Mouse (Mus musculus) testis, adult 2 months (tissue): Measurements from ENCODE around the gene Tmem120b. TPM values are rescaled to one million over a fixed set of nuclear protein-coding genes. Genes with fewer than 3 reads are reported as not detected.

Experiments
- H3K27ac ChIP-seq: fragments of 200-500 bp; 2 replicates; pipeline ENCODE4 v1.5.1; 2012; ENCODE audit warnings: low read depth, low read length; ENCODE audit not compliant: control insufficient read depth, insufficient read depth
- H3K27me3 ChIP-seq: fragments of 200-500 bp; 2 replicates; pipeline ENCODE4 v1.6.1; 2012; ENCODE audit warnings: mild to moderate bottlenecking, low read length, moderate library complexity; ENCODE audit not compliant: control insufficient read depth, insufficient read depth
- H3K36me3 ChIP-seq: fragments of 200-500 bp; 2 replicates; pipeline ENCODE4 v1.6.1; 2012; ENCODE audit warnings: mild to moderate bottlenecking, low read length; ENCODE audit not compliant: control insufficient read depth, insufficient read depth
- H3K4me1 ChIP-seq: fragments of 200-500 bp; 2 replicates; pipeline ENCODE4 v1.6.1; 2012; ENCODE audit warnings: low read length; ENCODE audit not compliant: control insufficient read depth, insufficient read depth
- H3K4me3 ChIP-seq: fragments of 200-500 bp; 2 replicates; pipeline ENCODE4 v1.5.1; 2012; ENCODE audit warnings: low read depth, mild to moderate bottlenecking, low read length, moderate library complexity, mixed read lengths; ENCODE audit not compliant: control insufficient read depth
- CTCF ChIP-seq: fragments of 200-500 bp; IDR thresholded peaks from 2 replicates; pipeline ENCODE4 v1.5.1; 2012; ENCODE audit warnings: low read depth, mild to moderate bottlenecking, inconsistent platforms, low read length, moderate library complexity; ENCODE audit not compliant: control insufficient read depth, insufficient read depth, insufficient replicate concordance
- POLR2A ChIP-seq: fragments of 200-500 bp; IDR thresholded peaks from 2 replicates; pipeline ENCODE4 v1.6.1; 2012; ENCODE audit warnings: low read depth, mild to moderate bottlenecking, inconsistent platforms, low read length, moderate library complexity; ENCODE audit not compliant: control insufficient read depth
- polyA plus RNA-seq: library from polyadenylated mRNA; depleted of rRNA; stranded (reverse); fragments of >200 nt; gene quantifications from 2 replicates; pipeline ENCODE4 v1.2.3, GENCODE M21; 2012

Gene Tmem120b
- polyA plus RNA-seq, 1 experiment = 1.2 TPM

DNA sequence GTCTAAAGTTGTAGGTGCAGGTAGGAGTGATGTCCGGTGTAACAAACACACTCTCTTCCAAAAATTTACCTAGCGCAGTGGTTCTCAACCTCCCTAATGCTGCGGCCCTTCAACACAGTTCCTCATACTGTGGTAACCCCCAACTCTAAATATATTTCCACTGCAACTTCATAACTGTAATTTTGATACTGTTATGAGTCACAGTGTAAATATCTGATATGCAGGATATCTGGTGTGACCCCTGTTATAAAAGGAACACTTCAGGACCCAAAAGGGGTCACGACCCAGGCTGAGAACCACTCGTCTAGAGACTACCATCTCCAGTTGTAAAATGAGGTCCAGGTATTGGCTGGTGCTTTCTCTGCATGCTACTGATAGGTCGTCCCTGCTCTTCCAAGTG, 56.9 kb downstream of the Tmem120b start:
- H3K27me3 ChIP-seq = no peaks in the 10 kb centered on the region
- H3K27ac ChIP-seq = no peak overlapping the region
- no peaks in the 10 kb centered on the region for H3K36me3 ChIP-seq
- TF ChIP-seq CTCF (no peak), POLR2A (no peak)
- H3K4me3 ChIP-seq = no peak overlapping the region
- H3K4me1 ChIP-seq = no peaks in the 10 kb centered on the region

GRCm38 (mm10) chr5:123125638-123126406, 57.6 kb downstream of the Tmem120b start:
- H3K36me3 ChIP-seq = no peaks in the 10 kb centered on the region
- no peaks in the 10 kb centered on the region for H3K4me1 ChIP-seq
- H3K27ac ChIP-seq = no peak overlapping the region
- H3K4me3 ChIP-seq = no peak overlapping the region
- H3K27me3 ChIP-seq = no peaks in the 10 kb centered on the region
- no peak for TF ChIP-seq POLR2A
- no peak for TF ChIP-seq CTCF

DNA sequence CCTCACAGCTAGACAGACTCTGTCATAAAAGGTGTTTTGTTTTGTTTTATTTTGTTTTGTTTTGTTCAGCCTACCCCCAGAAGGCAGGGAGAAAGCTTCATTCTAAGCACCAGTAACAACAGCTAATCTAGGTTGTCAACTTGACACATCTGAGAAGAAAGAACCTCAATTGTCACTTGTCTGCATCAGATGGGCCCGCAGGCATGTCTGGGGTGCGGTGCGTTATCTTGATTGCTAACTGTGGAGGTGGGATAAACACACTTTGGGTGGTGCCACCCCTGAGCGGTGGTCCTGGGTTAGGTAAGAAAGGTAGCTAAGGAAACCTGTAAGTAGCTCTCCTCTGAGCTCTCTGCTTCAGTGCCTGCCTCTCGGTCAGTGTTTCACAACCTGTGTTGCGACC, 58.8 kb downstream of the Tmem120b start:
- TF ChIP-seq CTCF = no peak
- TF ChIP-seq POLR2A = no peak
- Histone ChIP-seq H3K27me3 (no peaks in the 10 kb centered on the region), H3K27ac (no peak overlapping the region), H3K4me3 (no peak overlapping the region), H3K4me1 (peaks cover 4% of the 10 kb centered on the region), H3K36me3 (no peaks in the 10 kb centered on the region)

DNA sequence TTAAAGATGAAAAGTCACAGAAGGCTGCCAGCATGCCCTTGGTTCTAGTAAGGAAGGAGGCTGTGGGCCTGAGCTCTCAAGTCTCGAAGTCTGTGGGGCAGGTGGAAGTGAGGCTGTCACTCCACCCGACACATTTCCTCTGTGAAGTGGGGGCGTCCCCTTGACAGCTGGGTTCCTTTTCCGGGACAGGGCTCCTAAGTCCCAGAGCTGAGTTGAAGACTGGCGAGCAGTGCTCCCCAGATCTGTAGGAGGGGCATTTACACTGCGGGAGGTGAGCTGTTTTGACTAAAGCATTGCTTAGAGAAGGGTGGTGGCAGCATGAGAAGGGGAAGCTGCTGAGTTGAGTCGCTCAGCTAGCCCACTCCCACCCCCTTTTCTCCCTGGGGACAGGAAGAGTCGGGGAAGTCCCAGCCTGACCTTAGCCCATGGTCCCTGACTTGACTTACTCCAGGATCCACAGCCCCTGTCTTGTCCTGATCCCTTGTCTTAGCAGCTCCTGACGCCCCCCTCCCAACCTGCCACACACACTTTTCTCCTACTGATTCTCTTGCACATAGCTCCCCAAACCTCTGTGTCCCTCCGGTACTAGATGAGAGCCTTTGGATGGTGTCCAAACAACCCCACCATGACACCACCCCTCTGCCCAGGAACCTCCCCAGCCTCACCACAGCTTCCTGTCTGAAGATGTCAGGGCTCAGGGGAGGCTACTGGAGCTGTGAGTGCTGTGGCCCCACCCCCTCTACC, 60.4 kb downstream of the Tmem120b start:
- Histone ChIP-seq H3K4me1 (peaks cover 11% of the 10 kb centered on the region), H3K4me3 (no peak overlapping the region), H3K27me3 (no peaks in the 10 kb centered on the region), H3K27ac (no peak overlapping the region), H3K36me3 (no peaks in the 10 kb centered on the region)
- TF ChIP-seq CTCF = no peak
- no peak for TF ChIP-seq POLR2A

GRCm38 (mm10) chr5:123129170-123129757, 61.0 kb downstream of the Tmem120b start:
- Histone ChIP-seq H3K27me3 (no peaks in the 10 kb centered on the region), H3K4me1 (peaks cover 13% of the 10 kb centered on the region), H3K27ac (no peak overlapping the region), H3K36me3 (no peaks in the 10 kb centered on the region), H3K4me3 (no peak overlapping the region)
- no peak for TF ChIP-seq POLR2A
- TF ChIP-seq CTCF = no peak

- Histone ChIP-seq H3K27me3 (no peaks in the 10 kb centered on the region), H3K36me3 (no peaks in the 10 kb centered on the region), H3K27ac (no peak overlapping the region), H3K4me1 (peaks cover 19% of the 10 kb centered on the region), H3K4me3 (no peak overlapping the region)
- TF ChIP-seq CTCF (no peak), POLR2A (no peak)
Measured at GRCm38 (mm10) chr5:123130030-123130813, 62.0 kb downstream of the Tmem120b start.

DNA sequence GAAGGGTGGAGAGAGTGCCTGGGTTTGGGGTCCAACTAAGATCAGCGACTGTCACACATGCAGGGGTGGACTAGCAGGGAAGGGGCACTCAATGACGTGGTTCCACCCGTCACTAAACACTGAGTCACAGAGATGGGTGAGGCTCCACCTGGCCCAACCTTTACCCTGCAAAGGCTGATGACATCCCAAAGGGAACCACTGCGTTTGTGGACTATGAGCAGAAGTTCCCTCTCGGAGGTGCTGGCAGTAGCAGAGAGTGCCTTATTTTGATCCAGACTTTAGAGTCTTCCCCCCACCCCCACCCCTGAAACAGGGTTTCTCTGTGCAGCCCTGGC, 62.6 kb downstream of the Tmem120b start:
- Histone ChIP-seq H3K27me3 (no peaks in the 10 kb centered on the region), H3K36me3 (no peaks in the 10 kb centered on the region), H3K4me1 (peaks cover 24% of the 10 kb centered on the region), H3K27ac (no peak overlapping the region), H3K4me3 (no peak overlapping the region)
- TF ChIP-seq POLR2A (no peak), CTCF (no peak)
